Mouse (Mus musculus): ENCODE measurements around the gene Sept10. TPM values are rescaled to one million over a fixed set of nuclear protein-coding genes. Genes with fewer than 3 reads are reported as not detected.

The Sept10 gene
- polyA plus RNA-seq, 1 experiment from 2014 or later, result 21.5 TPM

DNA sequence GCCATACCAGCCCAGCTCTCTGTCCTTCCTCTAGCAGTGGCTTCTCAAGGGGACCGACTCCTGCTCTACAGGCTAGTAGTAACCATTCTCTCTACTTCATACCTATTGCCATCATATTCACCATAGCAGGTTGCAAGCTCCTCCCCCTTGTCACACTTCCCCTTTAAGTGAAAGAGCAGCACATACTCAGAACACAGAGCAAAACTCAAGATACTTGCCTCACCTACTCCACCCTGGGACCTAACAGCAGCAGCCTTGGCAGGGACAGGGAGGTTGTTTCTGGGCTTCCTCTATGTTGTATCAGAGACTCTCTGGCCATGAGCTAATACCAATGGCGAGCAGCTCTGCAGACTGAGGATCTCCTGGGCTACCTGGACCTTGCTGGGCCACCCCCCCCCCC is 96.2 kb downstream of the Sept10 start:
- Histone ChIP-seq H3K9ac (ENCODE audit: low read depth, low read length) (no peak overlapping the region), H3K4me2 (replicated peaks; ENCODE audit: low read depth) (no peak overlapping the region), H3K4me1 (replicated peaks; ENCODE audit: control insufficient read depth, insufficient read depth, low read length) (no peaks in the 10 kb centered on the region), H3K9me3 (ENCODE audit: control insufficient read depth) (no peaks in the 10 kb centered on the region), H3K27me3 (replicated peaks; ENCODE audit: control insufficient read depth, insufficient read depth, low read length) (no peaks in the 10 kb centered on the region), H3K27ac (ENCODE audit: low read depth, low read length) (no peak overlapping the region), H3K4me3 (ENCODE audit: low read depth, low read length) (no peak overlapping the region), H3K36me3 (ENCODE audit: control insufficient read depth, insufficient read depth) (no peaks in the 10 kb centered on the region)
- no peak for TF ChIP-seq CTCF (IDR thresholded peaks at IDR 0.05; ENCODE audit: low read depth)
- ATAC-seq, result no peak
- WGBS, result 92% methylated on average over 2 of the region's 2 CpGs

DNA sequence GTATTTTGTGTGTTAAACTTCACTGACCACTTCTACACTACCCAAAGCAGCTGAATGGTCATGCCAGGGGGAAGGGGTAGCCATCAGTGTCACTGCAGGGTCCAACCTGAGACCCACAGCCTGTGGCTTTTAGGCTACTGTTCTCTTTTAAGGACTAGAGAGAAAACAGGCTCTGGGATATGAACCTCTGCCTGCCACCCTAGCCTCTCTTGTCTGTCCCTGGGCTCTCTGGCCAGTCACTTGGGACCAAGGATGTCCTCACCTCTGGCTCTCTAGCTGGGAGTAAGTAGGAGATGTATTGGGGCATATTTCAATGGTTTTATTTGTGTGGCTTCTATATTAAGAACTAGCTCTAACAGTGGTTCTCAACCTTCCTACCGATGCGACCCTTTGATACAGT is 101.8 kb downstream of the Sept10 start:
- H3K27ac ChIP-seq (ENCODE audit: low read depth, low read length), result no peak overlapping the region
- 92% methylated on average over 2 of the region's 2 CpGs for WGBS

DNA sequence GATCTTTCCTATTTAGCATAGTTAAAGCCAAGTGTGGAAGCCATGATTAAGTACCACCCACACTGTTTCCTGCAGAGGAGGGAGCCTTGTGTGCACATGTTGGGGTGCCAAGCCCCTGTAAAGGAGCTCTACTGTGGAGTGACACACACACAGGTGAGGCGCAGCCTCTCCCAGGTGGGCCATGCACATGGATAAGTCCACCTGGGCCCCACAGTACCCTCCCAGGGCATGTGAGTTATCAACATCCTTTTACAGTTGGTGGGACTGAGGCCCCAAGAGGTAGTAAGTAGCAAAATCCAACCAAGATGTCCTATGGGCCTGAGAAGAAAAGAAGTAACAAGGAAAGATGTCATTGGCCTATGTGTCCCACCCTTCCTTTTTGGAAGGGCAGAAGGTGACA is 102.6 kb downstream of the Sept10 start:
- no peak overlapping the region for H3K27ac ChIP-seq (ENCODE audit: low read depth, low read length)
- 96% methylated on average over 1 of the region's 1 CpGs for WGBS
- no peaks in the 10 kb centered on the region for H3K4me1 ChIP-seq (replicated peaks; ENCODE audit: control insufficient read depth, insufficient read depth, low read length)
- H3K4me3 ChIP-seq (ENCODE audit: low read depth, low read length), result no peak overlapping the region
- H3K36me3 ChIP-seq (ENCODE audit: control insufficient read depth, insufficient read depth), result no peaks in the 10 kb centered on the region
- no peak for TF ChIP-seq CTCF (IDR thresholded peaks at IDR 0.05; ENCODE audit: low read depth)
- no peaks in the 10 kb centered on the region for H3K9me3 ChIP-seq (ENCODE audit: control insufficient read depth)
- no peaks in the 10 kb centered on the region for H3K27me3 ChIP-seq (replicated peaks; ENCODE audit: control insufficient read depth, insufficient read depth, low read length)
- H3K9ac ChIP-seq (ENCODE audit: low read depth, low read length), result no peak overlapping the region
- H3K4me2 ChIP-seq (replicated peaks; ENCODE audit: low read depth), result no peak overlapping the region
- no peak for ATAC-seq

More for the DNA sequence above, 101.8 kb downstream of the Sept10 start:
- H3K36me3 ChIP-seq (ENCODE audit: control insufficient read depth, insufficient read depth), result no peaks in the 10 kb centered on the region
- H3K4me2 ChIP-seq (replicated peaks; ENCODE audit: low read depth), result no peak overlapping the region
- no peak overlapping the region for H3K9ac ChIP-seq (ENCODE audit: low read depth, low read length)
- no peak for TF ChIP-seq CTCF (IDR thresholded peaks at IDR 0.05; ENCODE audit: low read depth)
- ATAC-seq, result no peak
- no peaks in the 10 kb centered on the region for H3K4me1 ChIP-seq (replicated peaks; ENCODE audit: control insufficient read depth, insufficient read depth, low read length)
- H3K27me3 ChIP-seq (replicated peaks; ENCODE audit: control insufficient read depth, insufficient read depth, low read length), result no peaks in the 10 kb centered on the region
- no peaks in the 10 kb centered on the region for H3K9me3 ChIP-seq (ENCODE audit: control insufficient read depth)
- no peak overlapping the region for H3K4me3 ChIP-seq (ENCODE audit: low read depth, low read length)

DNA sequence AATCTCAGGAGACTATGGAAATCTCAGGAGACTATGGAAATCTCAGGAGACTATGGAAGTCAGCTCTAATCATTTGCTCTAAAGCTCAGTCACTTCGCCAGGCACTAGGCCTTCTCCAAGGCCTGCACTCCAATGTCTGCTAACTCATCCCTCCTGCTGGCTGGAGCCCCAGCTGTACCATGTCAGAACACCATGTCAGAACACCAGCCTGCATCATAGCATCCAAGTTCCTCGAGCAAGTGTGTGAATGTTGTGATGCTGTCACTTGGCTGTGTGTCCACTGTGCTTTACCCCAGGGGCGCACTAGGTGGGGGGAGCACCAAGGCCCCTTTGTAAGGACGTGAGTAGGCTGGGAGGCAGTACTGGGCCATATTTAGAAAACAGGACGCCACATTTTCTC is 104.1 kb downstream of the Sept10 start:
- Histone ChIP-seq H3K4me2 (replicated peaks; ENCODE audit: low read depth) (no peak overlapping the region), H3K9ac (ENCODE audit: low read depth, low read length) (no peak overlapping the region), H3K4me1 (replicated peaks; ENCODE audit: control insufficient read depth, insufficient read depth, low read length) (no peaks in the 10 kb centered on the region), H3K4me3 (ENCODE audit: low read depth, low read length) (no peak overlapping the region), H3K9me3 (ENCODE audit: control insufficient read depth) (no peaks in the 10 kb centered on the region), H3K27ac (ENCODE audit: low read depth, low read length) (no peak overlapping the region), H3K27me3 (replicated peaks; ENCODE audit: control insufficient read depth, insufficient read depth, low read length) (no peaks in the 10 kb centered on the region), H3K36me3 (ENCODE audit: control insufficient read depth, insufficient read depth) (no peaks in the 10 kb centered on the region)
- TF ChIP-seq CTCF (IDR thresholded peaks at IDR 0.05; ENCODE audit: low read depth), result no peak
- WGBS, result 77% methylated on average over 5 of the region's 5 CpGs
- ATAC-seq, result no peak

DNA sequence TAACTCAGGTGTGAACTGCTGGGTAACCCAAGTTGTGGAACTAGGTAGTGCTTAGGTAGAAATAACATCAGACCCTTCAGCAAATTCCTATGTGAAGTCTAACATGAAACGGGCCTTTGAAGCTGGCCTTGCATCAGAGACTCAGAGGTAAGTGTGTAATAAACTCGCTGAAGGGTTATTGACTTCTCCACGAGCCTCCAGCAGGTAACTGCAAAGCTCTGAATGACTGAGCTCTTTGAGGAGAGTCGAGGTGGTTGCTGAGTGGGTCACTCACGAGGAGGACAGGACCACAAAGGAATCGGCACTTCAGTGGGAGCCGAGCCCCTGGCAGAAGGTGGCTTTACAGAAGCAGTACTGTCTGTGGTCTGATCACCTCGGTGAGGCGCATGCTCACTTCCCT is 105.3 kb downstream of the Sept10 start:
- no peaks in the 10 kb centered on the region for H3K4me1 ChIP-seq (replicated peaks; ENCODE audit: control insufficient read depth, insufficient read depth, low read length)
- no peak overlapping the region for H3K4me2 ChIP-seq (replicated peaks; ENCODE audit: low read depth)
- ATAC-seq, result no peak
- no peaks in the 10 kb centered on the region for H3K36me3 ChIP-seq (ENCODE audit: control insufficient read depth, insufficient read depth)
- TF ChIP-seq CTCF (IDR thresholded peaks at IDR 0.05; ENCODE audit: low read depth), result no peak
- no peaks in the 10 kb centered on the region for H3K27me3 ChIP-seq (replicated peaks; ENCODE audit: control insufficient read depth, insufficient read depth, low read length)
- 69% methylated on average over 9 of the region's 9 CpGs for WGBS
- H3K9ac ChIP-seq (ENCODE audit: low read depth, low read length), result no peak overlapping the region
- H3K9me3 ChIP-seq (ENCODE audit: control insufficient read depth), result no peaks in the 10 kb centered on the region
- H3K27ac ChIP-seq (ENCODE audit: low read depth, low read length), result no peak overlapping the region
- no peak overlapping the region for H3K4me3 ChIP-seq (ENCODE audit: low read depth, low read length)

DNA sequence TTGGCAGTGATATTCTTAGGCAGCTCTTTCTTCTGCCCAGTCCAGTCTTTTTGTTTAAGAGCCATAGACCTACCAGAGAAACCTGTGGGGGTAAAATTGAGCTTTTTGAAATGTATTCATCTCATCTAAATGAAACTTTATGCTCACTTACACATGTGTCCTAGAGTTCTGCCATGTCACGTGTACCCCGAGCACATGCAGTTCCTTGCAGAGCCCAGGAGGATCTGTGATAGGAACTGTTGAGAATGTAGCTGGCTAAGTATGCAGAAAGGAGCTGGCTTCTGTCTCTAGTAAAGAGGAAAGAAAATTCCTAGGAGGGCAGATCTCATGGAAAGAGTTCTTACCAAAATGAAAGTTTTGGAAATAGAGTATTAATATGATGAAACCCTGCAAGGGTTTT is 106.0 kb downstream of the Sept10 start:
- H3K4me1 ChIP-seq (replicated peaks; ENCODE audit: control insufficient read depth, insufficient read depth, low read length), result no peaks in the 10 kb centered on the region
- no peak overlapping the region for H3K27ac ChIP-seq (ENCODE audit: low read depth, low read length)
- H3K27me3 ChIP-seq (replicated peaks; ENCODE audit: control insufficient read depth, insufficient read depth, low read length), result no peaks in the 10 kb centered on the region
- no peak for TF ChIP-seq CTCF (IDR thresholded peaks at IDR 0.05; ENCODE audit: low read depth)
- no peaks in the 10 kb centered on the region for H3K9me3 ChIP-seq (ENCODE audit: control insufficient read depth)
- H3K4me2 ChIP-seq (replicated peaks; ENCODE audit: low read depth), result no peak overlapping the region
- no peak overlapping the region for H3K9ac ChIP-seq (ENCODE audit: low read depth, low read length)
- ATAC-seq, result no peak
- no peak overlapping the region for H3K4me3 ChIP-seq (ENCODE audit: low read depth, low read length)
- H3K36me3 ChIP-seq (ENCODE audit: control insufficient read depth, insufficient read depth), result no peaks in the 10 kb centered on the region
- 94% methylated on average over 2 of the region's 2 CpGs for WGBS
